Comparison of ENCODE assay signal across 26 mouse cellular contexts in the genomic region with DNA sequence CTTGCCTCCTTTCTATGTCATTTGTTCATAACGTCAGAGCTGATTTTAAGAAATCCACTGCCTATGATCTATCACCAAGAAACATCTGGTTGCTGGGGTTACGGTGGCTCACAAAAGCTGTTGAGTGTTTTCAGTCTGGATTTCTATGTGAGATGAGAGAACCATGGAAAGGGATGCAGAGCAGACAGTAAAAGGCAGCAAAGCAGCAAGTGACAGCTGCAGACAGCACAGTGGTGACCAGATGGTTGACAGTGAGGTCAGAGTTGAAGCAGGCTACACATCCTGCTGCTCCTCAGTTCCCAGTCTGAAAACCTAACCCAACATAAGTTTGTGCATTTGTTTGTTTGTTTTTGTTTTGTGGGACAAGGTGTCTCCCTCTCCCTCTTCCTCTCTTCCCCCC. TPM values are rescaled to one million over a fixed set of nuclear protein-coding genes. Genes with fewer than 3 reads are reported as not detected.
A peak's percentile ranks its signal among the peaks of the same experiment; 100 is the strongest.
DNase-seq lines count a peak whose midpoint lies in the region; ATAC-seq and TF ChIP-seq lines count a peak whose summit lies in the region.
"Had no signal": no experiment of that assay in that cellular context is flagged by ENCODE, and none has a peak within 500 bp of the region (broad histone marks: within the 10 kb centered on the region; RNA-seq: fewer than 3 reads in every experiment).

No protein-coding gene starts in this region.

- H3K9ac ChIP-seq in lung, embryonic 14.5 days: no peak overlapping the region
- H3K9ac ChIP-seq in lung, postnatal 0 days (replicated peaks; ENCODE audit: low read depth): no peak overlapping the region
- no peak overlapping the region for H3K9ac ChIP-seq in midbrain, embryonic 11.5 days (ENCODE audit: low read length)
- no peak overlapping the region for H3K9ac ChIP-seq in midbrain, embryonic 14.5 days (replicated peaks; ENCODE audit: low read length)
- H3K9ac ChIP-seq: embryonic facial prominence, embryonic 12.5 days had no signal

- no peak overlapping the region for H3K4me3 ChIP-seq in lung, embryonic 14.5 days (ENCODE audit: low read depth, low read length)
- H3K4me3 ChIP-seq in lung, postnatal 0 days (ENCODE audit: low read depth, low read length): no peak overlapping the region
- no peak overlapping the region for H3K4me3 ChIP-seq in midbrain, embryonic 11.5 days (ENCODE audit: low read depth, low read length)
- no peak overlapping the region for H3K4me3 ChIP-seq in midbrain, embryonic 14.5 days (replicated peaks; ENCODE audit: low read depth, low read length)
- H3K4me3 ChIP-seq: embryonic facial prominence, embryonic 10.5 days; embryonic facial prominence, embryonic 12.5 days had no signal

- H3K27ac ChIP-seq in lung, embryonic 14.5 days (ENCODE audit: low read depth): no peak overlapping the region
- H3K27ac ChIP-seq in lung, postnatal 0 days (ENCODE audit: low read length): no peak overlapping the region
- no peak overlapping the region for H3K27ac ChIP-seq in midbrain, embryonic 11.5 days (ENCODE audit: low read depth, low read length)
- no peak overlapping the region for H3K27ac ChIP-seq in midbrain, embryonic 14.5 days (replicated peaks; ENCODE audit: low read depth, low read length)
- H3K27ac ChIP-seq: embryonic facial prominence, embryonic 10.5 days; embryonic facial prominence, embryonic 12.5 days had no signal

- H3K4me2 ChIP-seq in lung, embryonic 14.5 days: no peak overlapping the region
- H3K4me2 ChIP-seq in lung, postnatal 0 days (replicated peaks; ENCODE audit: low read depth, low read length): no peak overlapping the region
- no peak overlapping the region for H3K4me2 ChIP-seq in midbrain, embryonic 11.5 days
- no peak overlapping the region for H3K4me2 ChIP-seq in midbrain, embryonic 14.5 days (ENCODE audit: low read length)
- H3K4me2 ChIP-seq: embryonic facial prominence, embryonic 12.5 days had no signal

- no peaks in the 10 kb centered on the region for H3K4me1 ChIP-seq in lung, embryonic 14.5 days (ENCODE audit: insufficient read depth)
- no peaks in the 10 kb centered on the region for H3K4me1 ChIP-seq in lung, postnatal 0 days (ENCODE audit: insufficient read depth, low read depth, low read length)
- H3K4me1 ChIP-seq in midbrain, embryonic 11.5 days (ENCODE audit: control insufficient read depth, insufficient read depth, low read length): no peaks in the 10 kb centered on the region; the same call in 1 of the 2 replicates
- no peaks in the 10 kb centered on the region for H3K4me1 ChIP-seq in midbrain, embryonic 14.5 days (ENCODE audit: control insufficient read depth, insufficient read depth, low read length)
- H3K4me1 ChIP-seq: embryonic facial prominence, embryonic 10.5 days; embryonic facial prominence, embryonic 12.5 days had no signal

- peak; percentile 21 for DNase-seq in embryo, embryonic 10.5 days (ENCODE audit: low spot score)
- DNase-seq in embryo, embryonic 10 days (ENCODE audit: low spot score): no peak
- DNase-seq in heart, adult 11 months: peak; percentile 50
- no peak for DNase-seq in heart, postnatal 10 days
- peak; percentile 21 for DNase-seq in lung, embryonic 14.5 days
- no peak for DNase-seq in lung, postnatal 0 days (ENCODE audit: low spot score)
- DNase-seq in midbrain, embryonic 11.5 days (ENCODE audit: low spot score, missing footprints): peak; percentile 69
- no peak for DNase-seq in midbrain, embryonic 14.5 days
- DNase-seq: adrenal gland, adult 8-10 months; adrenal gland, postnatal 14 days; adrenal gland, postnatal 36 days; B cell, adult 2 months; cerebellum, adult 11-12 months; cerebellum, adult 2 months; cerebellum, adult 9-10 months; cerebellum, postnatal 10 days; cerebellum, postnatal 25 days had no signal

- H3K9me3 ChIP-seq in lung, embryonic 14.5 days (ENCODE audit: low read depth, low read length): no peaks in the 10 kb centered on the region
- no peaks in the 10 kb centered on the region for H3K9me3 ChIP-seq in lung, postnatal 0 days (ENCODE audit: low read length)
- H3K9me3 ChIP-seq in midbrain, embryonic 11.5 days (ENCODE audit: control insufficient read depth, low read length): no peaks in the 10 kb centered on the region
- H3K9me3 ChIP-seq in midbrain, embryonic 14.5 days (ENCODE audit: control insufficient read depth, low read length): no peaks in the 10 kb centered on the region
- H3K9me3 ChIP-seq: embryonic facial prominence, embryonic 10.5 days; embryonic facial prominence, embryonic 12.5 days; G1E had no signal

- ATAC-seq in lung, embryonic 14.5 days (ENCODE audit: insufficient read depth): no peak
- no peak for ATAC-seq in lung, postnatal 0 days
- ATAC-seq in midbrain, embryonic 11.5 days (ENCODE audit: low FRiP score): no peak
- no peak for ATAC-seq in midbrain, embryonic 14.5 days (ENCODE audit: low FRiP score, low TSS enrichment)
- ATAC-seq: activated CD4-positive, CD25-positive, alpha-beta regulatory T cell, adult 4 months; CD4-positive, CD25-positive, alpha-beta regulatory T cell, adult 4 months; forebrain, embryonic 14.5 days; forebrain, embryonic 16.5 days; Patski had no signal

- TF ChIP-seq EP300 in lung, postnatal 0 days (IDR thresholded peaks at IDR 0.05): no peak

- TF ChIP-seq CTCF in lung, embryonic 14.5 days (IDR thresholded peaks at IDR 0.05; ENCODE audit: low read depth): no peak
- TF ChIP-seq CTCF in lung, postnatal 0 days (IDR thresholded peaks at IDR 0.05): no peak

- intact Hi-C loops in heart, postnatal 10 days (cut with DNase I): no loop called here

- no peaks in the 10 kb centered on the region for H3K36me3 ChIP-seq in lung, embryonic 14.5 days (ENCODE audit: insufficient read depth)
- no peaks in the 10 kb centered on the region for H3K36me3 ChIP-seq in lung, postnatal 0 days (ENCODE audit: insufficient read depth, low read length)
- no peaks in the 10 kb centered on the region for H3K36me3 ChIP-seq in midbrain, embryonic 11.5 days (ENCODE audit: control insufficient read depth, insufficient read depth, low read length)
- H3K36me3 ChIP-seq in midbrain, embryonic 14.5 days (ENCODE audit: control insufficient read depth, insufficient read depth, low read length): no peaks in the 10 kb centered on the region
- H3K36me3 ChIP-seq: embryonic facial prominence, embryonic 10.5 days; embryonic facial prominence, embryonic 12.5 days; G1E had no signal

- WGBS in lung, embryonic 14.5 days: 52% methylated on average over 2 of the region's 2 CpGs
- 64% methylated on average over 2 of the region's 2 CpGs for WGBS in lung, postnatal 0 days
- 74% methylated on average over 2 of the region's 2 CpGs for WGBS in midbrain, embryonic 11.5 days
- WGBS in midbrain, embryonic 14.5 days: 71% methylated on average over 2 of the region's 2 CpGs

- H3K27me3 ChIP-seq in lung, embryonic 14.5 days (ENCODE audit: insufficient read depth, low read length): no peaks in the 10 kb centered on the region
- no peaks in the 10 kb centered on the region for H3K27me3 ChIP-seq in lung, postnatal 0 days (replicated peaks; ENCODE audit: insufficient read depth, low read length)
- H3K27me3 ChIP-seq in midbrain, embryonic 11.5 days (ENCODE audit: control insufficient read depth, insufficient read depth, low read length): no peaks in the 10 kb centered on the region
- H3K27me3 ChIP-seq in midbrain, embryonic 14.5 days (ENCODE audit: control insufficient read depth, insufficient read depth, low read length): no peaks in the 10 kb centered on the region
- H3K27me3 ChIP-seq: CH12.LX; embryonic facial prominence, embryonic 12.5 days; Patski had no signal

RNA-seq across cellular contexts. Expression of gene Focad, which starts 19.0 kb away (rescaled TPM):
- total RNA-seq in heart, postnatal 10 days (2021): 10 to 100 TPM; 13.9 to 16.7 TPM
- 20.8 and 21.7 TPM in 2 replicates for polyA plus RNA-seq in lung, embryonic 14.5 days (2014; fragmentation: Nextera tagmentation; extraction: Ambion mirVana)
- 4.8 and 6.3 TPM in 2 replicates for polyA plus RNA-seq in lung, postnatal 0 days (2015; fragmentation: Nextera tagmentation; extraction: Ambion mirVana)
- polyA plus RNA-seq in midbrain, embryonic 11.5 days (2014; fragmentation: Nextera tagmentation; extraction: Ambion mirVana): 18.5 and 19.7 TPM in 2 replicates
- 12.2 and 17.3 TPM in 2 replicates for polyA plus RNA-seq in midbrain, embryonic 14.5 days (2014; fragmentation: Nextera tagmentation; extraction: Ambion mirVana)

RNA-seq across cellular contexts. Expression of gene Mllt3, which starts 42.2 kb away (rescaled TPM):
- 10 to 100 TPM; 10.7 to 12.3 TPM for total RNA-seq in heart, postnatal 10 days (2021)
- polyA plus RNA-seq in lung, embryonic 14.5 days (2014; fragmentation: Nextera tagmentation; extraction: Ambion mirVana): 43.6 and 44.1 TPM in 2 replicates
- 32.7 and 37.0 TPM in 2 replicates for polyA plus RNA-seq in lung, postnatal 0 days (2015; fragmentation: Nextera tagmentation; extraction: Ambion mirVana)
- 62.3 and 63.1 TPM in 2 replicates for polyA plus RNA-seq in midbrain, embryonic 11.5 days (2014; fragmentation: Nextera tagmentation; extraction: Ambion mirVana)
- polyA plus RNA-seq in midbrain, embryonic 14.5 days (2014; fragmentation: Nextera tagmentation; extraction: Ambion mirVana): 85.0 and 104 TPM in 2 replicates

Comparison
In these comparisons a context has a peak if more than half of its experiments do, and no peak if none do; other contexts are left out.
1. DNase-seq: peak in embryo, embryonic 10.5 days (single experiment), heart, adult 11 months (single experiment), lung, embryonic 14.5 days (single experiment) and midbrain, embryonic 11.5 days (single experiment); none in embryo, embryonic 10 days (single experiment), heart, postnatal 10 days (0 of 2), lung, postnatal 0 days (single experiment) and midbrain, embryonic 14.5 days (single experiment).